Mouse (Mus musculus) cerebellum, postnatal 10 days (tissue): ENCODE results near the gene Wnk1.

Experiments used
- DNase-seq, 2 experiments: peaks; one replicate each; pipeline ENCODE4 v3.0.0; 2021; ENCODE audit warnings: mixed read lengths in 2 of 2

Wnk1 gene

GRCm38 (mm10) chr6:119903081-119903789 lies 135.2 kb downstream of the Wnk1 start:
- DNase-seq: peak; percentile 38 to 56

- DNase-seq: peak; percentile 90 to 91
Observed at GRCm38 (mm10) chr6:119902204-119903080, 136.0 kb downstream of the Wnk1 start, which contains the start of gene Rad52. Gene Rad52, plus strand, starts transcription at chr6:119902698.

DNA sequence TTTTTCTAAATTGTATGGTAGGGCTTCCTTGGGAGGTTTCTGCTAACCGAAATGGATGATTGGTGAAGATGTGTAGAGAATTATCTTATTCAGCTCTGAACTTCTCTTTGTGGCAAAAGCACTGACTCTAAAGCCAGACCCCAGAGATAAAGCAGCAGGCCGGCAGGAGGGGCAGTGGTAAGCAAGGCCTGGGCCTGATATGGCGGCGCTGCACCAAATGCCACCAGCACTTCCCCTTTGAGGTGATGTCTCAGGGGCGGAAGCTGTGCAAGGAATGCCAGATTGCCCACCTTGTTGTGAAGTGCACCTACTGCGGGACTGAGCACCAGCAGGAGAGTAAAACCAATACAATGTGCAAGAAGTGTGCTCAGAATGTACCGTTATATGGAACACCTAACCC lies 145.8 kb downstream of the Wnk1 start:
- no peak for DNase-seq

- DNase-seq: no peak
Observed at GRCm38 (mm10) chr6:119883151-119883550, 155.3 kb downstream of the Wnk1 start.
